Mouse (Mus musculus): ENCODE measurements around the gene Efcab3.

Gene Efcab3

DNA sequence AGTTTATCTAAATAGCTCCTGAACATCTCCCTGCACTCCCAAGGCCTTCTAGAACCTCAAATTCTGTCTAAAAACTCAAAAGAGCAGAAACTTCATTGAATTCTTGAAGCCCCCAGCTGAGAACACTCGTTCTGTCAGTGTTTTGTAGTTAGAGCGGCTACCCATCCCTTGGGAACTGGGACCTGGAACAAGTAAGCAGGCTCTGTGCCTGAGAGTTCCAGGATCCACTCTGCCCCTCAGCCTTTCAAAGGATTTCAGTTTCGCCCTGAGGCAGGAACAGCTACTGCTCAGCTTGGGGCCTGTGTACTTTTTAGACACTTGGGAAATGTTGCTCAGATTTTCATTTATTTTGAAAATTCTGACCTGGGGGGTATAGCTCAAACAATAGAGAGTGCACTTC is 83.2 kb downstream of the Efcab3 start, which contains the start of gene Gm10842:
Gm10842 (plus strand) TSS at position 301 of the 400 bp plus-strand sequence.
- DNase-seq (ENCODE audit: low spot score): no peak

DNA sequence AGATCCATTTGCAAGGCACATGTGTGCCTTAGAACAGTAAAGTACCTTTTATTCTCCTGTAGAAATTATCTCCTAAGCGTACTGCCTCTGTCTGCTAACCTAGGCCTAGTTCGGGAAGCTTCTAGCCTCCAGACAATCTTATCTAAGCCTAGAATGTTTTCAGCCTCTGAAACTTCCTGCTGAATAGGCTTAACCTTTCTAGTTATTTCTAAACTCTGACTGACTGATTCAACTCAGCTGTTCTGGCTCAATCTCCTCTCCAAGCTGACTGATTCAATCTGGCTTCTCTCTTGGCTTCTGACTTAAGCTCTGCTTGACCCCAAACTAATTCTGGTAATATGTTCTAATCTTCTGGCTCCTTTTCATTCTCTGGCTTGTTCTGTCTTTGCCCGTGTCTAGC is 86.0 kb downstream of the Efcab3 start:
- DNase-seq (ENCODE audit: low spot score): no peak

DNA sequence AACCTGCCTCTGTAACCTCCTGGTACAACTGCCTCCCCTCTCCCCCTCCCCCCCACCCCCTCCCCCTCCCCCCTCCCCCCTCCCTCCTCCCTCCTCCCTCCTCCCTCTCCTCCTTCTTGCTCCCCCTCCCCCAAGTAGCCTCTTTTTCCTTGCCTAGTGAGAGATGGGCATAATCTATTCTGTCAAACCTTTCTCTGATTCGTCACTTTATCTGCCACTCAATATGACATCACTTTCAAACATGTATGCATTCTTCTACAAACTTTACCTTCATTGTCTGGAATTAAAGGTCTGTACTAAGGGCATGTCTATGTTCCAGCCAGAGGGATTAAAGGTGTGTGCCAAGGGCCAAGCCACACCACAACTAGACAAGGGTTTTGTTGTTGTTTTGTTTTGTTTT is 86.4 kb downstream of the Efcab3 start:
- peak; percentile 75 for DNase-seq (ENCODE audit: low spot score)

DNA sequence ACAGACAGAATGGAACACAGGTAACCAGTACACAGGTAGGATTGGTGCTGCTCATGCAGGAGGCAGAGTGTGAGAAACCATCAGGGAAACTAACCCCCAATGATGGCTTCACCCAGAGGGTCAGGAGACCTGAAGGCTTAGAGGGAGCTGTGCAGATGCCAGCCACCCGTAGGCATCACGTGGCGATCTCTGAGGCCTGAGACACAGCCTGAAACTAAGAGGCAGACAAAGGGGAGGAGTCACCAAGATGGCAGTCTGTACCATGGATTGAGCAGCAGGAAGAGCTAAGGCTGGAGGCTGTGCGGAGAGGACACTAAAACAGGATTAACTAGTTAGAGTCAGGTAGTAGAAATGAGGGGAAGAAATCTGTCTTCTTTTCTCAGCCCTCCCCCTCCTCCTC is 87.3 kb downstream of the Efcab3 start:
- DNase-seq (ENCODE audit: low spot score): no peak

DNA sequence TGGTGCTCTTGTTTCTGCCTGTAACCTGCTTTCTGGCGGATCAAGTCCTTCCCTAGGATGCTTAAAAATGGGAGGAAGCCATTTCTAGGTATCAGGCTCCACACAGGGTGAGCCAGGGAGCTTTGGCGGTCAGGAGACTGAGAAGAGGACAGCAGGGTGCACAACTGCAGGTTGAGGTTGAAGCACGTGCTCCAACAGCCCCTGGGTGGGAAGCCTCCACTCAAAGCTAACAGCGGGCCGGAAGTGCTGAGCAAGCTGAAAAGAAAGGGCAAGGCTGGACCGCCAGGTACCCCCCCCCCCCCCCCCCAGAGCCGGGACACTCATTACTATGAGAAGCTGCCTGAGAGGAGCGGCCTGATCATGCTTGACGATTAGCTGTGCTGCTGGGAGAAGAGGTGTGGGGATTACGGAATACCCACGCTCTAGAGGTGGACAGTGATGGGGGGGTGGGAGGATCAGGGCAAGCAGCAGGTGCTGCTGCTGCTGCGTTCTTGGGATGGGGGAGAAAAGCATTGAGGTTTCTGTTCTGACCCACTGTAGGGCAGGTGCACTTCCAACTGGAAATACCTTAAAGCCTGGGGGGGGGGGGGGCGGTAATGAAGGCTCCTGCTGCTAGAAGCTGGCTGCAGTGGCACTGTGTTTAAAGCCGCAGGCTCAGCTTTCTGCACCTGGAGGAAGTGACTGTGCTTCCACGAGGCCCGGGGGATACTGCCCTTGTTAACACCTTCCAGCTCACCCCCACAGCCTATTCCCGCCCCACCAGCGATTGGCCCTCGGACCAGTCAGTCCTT is 88.0 kb downstream of the Efcab3 start:
- DNase-seq (ENCODE audit: low spot score): no peak

DNA sequence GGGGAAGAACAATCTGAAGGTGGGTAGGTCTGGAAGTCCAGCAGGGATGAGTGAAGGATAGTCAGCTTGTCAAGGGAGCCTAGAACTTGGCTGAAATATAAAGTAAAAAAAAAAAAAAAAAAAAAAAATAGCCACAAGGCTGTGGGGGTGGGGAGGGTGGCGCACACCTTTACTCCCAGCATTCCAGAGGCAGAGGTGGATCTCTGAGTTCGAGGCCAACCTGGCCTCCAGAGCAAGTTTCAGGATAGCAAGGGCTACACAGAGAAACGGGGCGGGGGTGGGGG is 88.6 kb downstream of the Efcab3 start:
- DNase-seq (ENCODE audit: low spot score): peak; percentile 51

DNA sequence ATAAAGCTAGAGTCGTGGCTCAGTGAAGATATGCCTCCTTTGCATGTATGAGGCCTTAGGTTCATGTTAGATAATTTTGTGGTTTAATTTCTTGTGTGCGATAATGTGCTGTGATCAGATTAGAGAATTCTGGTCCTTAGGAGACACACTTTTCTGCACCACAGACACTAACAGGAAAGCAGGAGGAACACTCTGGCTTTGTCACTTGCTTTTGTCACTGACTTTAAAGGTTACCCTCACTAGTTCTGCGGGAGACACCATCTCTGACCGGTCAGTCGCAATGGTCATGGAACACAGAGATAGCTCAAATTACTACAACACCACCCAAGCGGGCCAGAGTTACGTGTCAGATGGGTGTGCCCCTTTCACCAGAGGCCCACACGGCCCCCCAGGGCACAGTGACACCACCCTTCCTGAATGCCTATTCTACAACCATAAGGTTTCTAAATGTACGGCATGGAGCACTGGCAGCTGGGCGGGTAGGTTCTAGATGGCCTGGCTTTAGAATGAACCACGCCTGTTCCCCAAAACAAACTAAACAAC is 89.0 kb downstream of the Efcab3 start:
- peak; percentile 85 for DNase-seq (ENCODE audit: low spot score)

DNA sequence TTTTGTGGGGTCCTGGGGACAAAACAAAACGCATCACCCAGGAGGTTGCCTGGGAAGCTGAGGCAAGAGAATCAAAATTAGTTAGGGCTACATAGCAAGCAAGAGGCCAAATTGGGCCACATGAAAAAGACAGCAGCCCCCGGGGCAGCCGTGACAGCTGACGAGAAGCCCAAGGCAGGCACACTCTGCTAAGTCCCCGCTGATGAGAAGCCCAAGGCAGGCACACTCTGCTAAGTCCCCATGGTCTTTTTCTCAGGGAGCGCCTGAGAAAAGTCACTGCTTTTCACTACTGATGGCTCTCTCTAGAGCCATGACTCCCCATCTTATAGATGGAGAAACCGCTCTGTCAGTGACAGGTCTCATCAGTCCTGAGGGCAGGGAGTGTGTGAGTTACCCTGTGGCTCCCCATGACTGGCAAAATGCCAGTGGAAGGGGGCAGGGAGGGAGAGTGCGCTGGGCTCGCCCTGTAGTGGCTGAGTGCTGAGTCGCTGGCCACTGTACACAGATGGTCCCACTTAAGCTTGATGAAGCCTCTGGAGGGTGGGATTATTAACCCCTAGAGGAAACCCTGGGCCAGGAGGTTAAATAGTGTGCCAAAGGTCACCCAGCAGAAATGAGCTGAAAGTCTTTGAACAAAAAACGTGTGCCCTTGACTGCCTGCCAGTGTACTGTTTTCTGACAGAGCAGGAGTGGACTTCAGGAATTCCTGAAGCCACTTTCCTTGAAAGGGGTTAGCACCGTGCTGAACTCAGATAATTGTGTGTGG is 89.9 kb downstream of the Efcab3 start:
- peak; percentile 72 for DNase-seq (ENCODE audit: low spot score)

DNA sequence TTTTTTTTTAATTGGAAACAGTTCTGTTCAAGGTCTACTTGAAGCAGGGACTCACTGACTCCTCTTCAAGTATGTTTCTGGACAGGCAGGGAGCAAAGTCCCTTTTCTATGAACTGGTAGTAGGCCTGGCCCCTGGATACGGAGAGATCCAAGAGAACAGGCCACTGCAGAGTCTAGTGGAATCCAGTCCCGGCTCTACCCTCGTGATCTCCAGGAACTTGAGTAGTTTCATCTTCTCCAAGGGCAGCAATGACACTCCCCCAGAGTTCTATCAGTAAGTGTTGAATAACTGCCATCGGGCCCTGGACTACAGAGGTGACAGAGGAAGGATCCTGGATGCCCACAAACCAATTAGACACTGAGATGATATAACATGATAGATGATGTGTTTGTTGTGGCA is 92.5 kb downstream of the Efcab3 start:
- DNase-seq (ENCODE audit: low spot score): no peak

DNA sequence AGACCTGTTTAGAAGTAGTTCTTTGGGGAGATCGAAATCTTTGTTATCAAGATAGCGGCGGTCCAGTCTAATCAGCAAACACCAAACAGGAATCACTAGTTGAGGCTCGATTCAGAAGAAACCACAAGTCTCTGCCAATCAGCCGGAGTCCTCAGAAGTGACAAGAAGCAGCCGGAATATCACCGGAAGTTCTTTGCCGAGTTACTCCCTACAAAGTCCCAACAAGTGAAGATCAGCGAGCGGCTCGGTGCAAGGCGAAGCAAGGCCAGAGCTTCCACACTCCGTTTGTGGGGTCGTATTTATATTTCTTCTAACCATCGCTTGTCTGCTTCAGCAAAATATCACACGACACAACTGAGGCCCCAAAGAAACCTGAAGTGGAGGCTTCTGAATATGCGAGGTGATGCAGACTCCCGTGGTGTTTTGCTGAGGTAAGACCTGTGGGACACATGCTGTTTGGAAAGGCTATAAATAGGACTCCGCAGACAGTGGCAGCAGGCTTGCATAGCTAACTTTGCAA is 93.4 kb downstream of the Efcab3 start:
- no peak for DNase-seq (ENCODE audit: low spot score)

DNA sequence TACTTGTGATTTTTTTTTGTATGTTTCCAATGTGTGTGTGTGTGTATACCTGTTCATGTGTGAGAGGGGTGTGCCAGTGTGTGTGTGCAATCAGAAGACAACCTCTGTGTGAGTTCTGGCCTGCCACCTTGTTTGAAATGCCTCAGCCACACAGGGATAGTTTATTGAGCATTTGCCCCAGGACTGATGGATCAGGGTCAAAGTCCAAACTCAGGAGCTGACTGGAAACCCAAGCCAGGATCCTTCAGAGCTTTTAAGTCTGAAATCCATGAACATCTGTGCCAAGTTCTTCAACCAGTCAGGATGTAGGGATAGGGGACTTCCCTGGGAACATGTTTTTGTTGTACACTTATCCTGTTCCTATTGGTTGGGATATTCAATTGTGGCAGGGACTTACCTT is 94.7 kb downstream of the Efcab3 start:
- DNase-seq (ENCODE audit: low spot score): no peak

DNA sequence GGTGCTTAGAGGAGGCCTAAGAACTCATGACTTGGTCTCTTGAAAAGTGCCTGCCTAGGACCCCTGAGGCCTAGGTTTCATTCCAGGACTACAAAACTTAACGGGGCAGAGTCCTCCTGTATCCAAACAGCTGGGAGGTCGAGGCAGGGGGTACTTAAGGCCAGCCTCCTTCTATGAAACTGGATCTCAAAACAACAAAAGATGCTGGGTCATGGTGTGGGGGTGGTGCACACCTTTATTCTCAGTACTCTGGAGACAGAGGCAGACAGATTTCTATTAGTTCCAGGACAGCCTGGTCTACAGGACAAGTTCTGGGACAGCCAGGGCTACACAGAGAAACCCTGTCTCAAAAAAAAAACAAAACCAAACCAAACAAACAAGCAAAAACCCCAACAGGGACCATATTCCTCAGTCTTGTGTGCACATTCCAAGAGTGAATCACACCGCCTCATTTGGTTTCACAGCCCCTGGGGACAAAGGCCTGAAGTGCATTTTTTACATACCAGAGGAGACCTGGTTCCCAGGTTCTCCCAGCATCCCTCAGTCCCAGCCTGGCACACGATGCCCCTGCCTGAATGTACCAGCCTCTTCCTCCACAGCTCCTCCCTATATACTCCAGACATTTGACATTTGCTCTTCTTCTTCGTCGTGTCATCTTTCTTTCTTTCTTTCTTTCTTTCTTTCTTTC is 96.4 kb downstream of the Efcab3 start:
- DNase-seq (ENCODE audit: low spot score): no peak

DNA sequence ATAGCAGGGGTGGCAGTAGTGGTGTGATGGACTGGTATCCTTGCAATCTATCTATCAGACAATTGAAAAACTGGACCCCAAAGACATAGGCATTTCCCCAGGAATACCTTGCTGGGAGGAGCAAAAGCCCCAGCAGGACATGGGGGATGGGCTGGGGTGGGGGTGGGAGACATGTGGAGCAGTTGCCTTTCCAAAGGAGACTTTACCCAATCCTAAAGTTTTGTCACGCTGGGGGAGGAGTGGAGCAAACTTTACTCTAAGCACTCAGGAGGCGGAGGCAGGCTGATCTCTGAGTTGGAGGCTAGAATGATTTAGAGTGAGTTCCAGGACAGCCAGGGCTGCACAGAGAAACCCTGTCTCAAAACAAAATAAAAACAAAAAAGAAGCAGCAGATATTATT is 98.0 kb downstream of the Efcab3 start:
- DNase-seq (ENCODE audit: low spot score): no peak

DNA sequence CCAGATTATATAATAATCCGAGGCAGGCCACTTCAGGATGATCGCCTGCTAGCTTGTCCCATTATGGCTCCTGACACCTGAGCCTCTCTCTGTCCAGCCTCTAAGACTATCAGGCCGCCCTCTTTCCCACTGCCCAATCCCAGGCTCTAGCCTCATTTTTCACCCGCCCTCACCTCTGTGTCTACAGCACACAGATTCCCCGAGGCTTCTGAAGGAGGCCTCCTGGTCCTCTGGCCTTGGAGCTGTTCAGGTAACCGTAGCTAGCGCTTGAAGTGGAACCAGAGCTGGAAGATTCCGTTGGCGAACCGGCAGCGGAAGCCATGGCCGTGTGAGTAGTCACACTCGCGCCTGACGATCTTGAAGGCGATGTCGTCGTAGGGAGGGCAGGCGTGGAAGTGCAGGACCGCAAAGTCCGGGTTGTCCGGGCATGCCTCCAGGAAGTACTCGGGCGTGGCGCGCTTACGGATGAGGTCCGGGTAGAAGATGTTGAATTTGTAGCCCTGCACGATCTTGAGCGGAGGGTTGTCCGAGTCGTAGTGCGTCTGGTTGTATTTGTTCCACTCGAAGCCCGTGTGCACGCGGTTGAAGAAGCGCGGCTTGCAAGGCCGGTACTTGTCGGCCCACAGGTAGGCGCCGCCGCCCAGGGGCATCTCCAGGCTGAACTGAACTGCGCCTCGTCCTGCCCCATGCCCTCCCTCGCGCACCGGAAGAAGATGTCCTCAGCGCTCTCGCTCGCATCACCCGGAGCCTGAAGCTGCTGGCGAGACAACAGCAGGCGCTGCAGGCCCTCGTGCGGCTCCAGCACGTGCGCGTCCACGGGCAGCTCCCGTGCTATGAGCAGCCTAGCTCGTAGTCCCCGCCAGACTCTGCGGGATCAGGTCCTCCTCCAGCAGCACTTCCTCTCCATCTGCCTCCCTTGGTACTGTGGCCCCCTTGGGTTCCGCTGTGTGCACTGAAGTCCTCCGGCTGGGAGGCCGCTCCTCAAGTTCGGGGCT is 101.4 kb downstream of the Efcab3 start:
- no peak for DNase-seq (ENCODE audit: low spot score)

DNA sequence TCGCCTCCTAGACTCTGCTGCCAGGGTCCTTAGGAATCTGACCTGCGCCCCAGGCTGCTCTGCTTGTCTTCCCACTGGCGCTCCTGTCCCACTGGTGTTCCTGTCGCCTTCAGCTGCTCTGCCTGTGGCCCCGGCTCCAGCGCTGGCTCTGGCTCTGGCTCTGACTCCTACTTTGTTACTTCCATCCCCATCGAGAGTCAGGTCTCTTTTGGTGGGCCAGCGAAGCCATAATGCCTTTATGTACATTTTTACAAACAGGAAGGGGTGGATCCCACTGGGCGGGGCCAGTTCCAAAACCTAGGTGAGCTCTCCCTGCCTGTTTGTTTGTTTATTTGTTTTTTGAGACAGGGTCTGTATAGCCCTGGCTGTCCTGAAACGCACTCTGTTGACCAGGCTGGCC is 103.4 kb downstream of the Efcab3 start:
- no peak for DNase-seq (ENCODE audit: low spot score)
